Mouse (Mus musculus) brain, adult 10 weeks (tissue): ENCODE measurements around the gene Klhl7. TPM values are rescaled to one million over a fixed set of nuclear protein-coding genes. Genes with fewer than 3 reads are reported as not detected.

Source experiments
- polyA plus RNA-seq: library from polyadenylated mRNA; stranded (reverse); fragments of 350-450 nt; fragmentation: Illumina TruSeq; extraction: RNeasy Lipid Tissue Mini Kit (QIAGEN cat#74804); gene quantifications from one replicate; pipeline ENCODE4 v1.2.3, GENCODE M21; 2015; ENCODE audit warnings: low read depth, low replicate concordance

Gene Klhl7
- polyA plus RNA-seq, result 88.4 TPM

DNA sequence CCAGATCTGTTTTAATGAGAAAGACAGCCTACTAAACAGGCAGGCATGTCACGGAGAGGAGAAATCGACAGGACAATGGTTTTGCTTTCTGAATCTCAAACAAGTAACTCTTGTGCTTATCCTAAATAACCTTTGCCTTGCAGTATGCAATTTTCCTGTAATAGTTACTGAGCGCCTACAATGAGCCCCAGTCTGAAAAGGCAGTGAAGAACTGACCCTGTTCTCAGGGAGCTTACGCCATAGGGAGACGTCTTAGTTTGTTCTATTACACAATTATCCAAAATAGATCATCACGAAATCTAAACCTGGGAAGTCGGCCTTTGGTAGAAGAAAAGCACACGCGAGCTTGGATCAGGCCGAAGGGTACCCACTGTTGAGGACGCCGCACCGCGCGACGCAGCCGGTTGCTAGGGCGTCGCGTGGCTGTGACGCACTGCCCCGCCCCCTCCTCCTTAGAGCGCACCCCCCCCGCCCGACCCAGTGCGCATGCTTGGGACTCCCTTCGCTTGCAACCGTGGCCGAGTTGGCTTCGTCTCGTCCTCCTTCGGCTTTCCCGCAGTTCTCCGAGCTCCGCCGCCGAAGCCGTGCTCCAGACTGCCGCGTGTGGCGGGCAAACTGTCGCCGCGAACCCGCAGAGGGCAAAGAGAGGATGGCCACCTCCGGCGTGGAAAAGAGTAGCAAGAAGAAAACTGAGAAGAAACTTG is at the start of gene Klhl7:
TSS of gene Klhl7 (plus strand) at position 500 of the 704 bp plus-strand sequence.

DNA sequence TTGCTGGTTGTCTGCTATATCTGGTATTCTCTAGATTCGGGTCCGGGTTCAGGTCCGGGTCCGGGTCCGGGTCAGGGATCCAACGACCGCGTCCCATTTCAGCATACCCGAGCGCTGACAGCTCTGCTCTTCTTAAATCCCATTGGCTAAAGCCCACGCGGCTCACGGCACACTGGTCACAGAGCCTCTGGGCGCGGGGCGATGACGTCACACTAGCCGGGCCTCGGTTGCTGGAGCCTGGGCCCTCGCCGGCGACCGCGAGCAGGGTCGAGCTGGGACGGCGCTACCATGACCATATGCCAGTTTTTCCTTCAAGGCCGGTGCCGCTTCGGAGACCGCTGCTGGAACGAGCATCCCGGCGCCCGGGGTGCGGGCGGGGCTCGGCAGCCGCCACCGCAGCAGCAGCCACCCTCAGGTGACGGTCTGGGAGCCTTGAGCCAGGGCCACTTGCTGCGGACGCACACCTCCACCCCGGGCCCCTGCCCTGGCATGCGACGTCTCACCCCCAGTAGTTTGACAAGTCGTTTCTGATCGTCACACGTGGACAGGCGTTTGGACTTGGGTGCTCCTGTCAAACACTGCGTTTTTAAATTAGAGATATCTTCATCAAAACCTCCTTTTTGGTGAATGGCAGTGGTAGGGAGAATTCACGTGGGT is 64.5 kb downstream of the Klhl7 start, which contains the start of gene Nupl2:
TSS of gene Nupl2 (plus strand) at position 175 of the 657 bp plus-strand sequence.

Other genes starting within 250 kb of the Klhl7 start
- 9.4 TPM for gene Fam126a, start 69.9 kb upstream of the Klhl7 start, polyA plus RNA-seq
- gene Nupl2, start 64.4 kb downstream of the Klhl7 start, polyA plus RNA-seq, result 8.6 TPM